8 mouse cellular contexts compared by ENCODE assay signal in genomic region chr15:97844037-97845034, GRCm38 (mm10). TPM values are rescaled to one million over a fixed set of nuclear protein-coding genes. Genes with fewer than 3 reads are reported as not detected.
A peak's percentile ranks its signal among the peaks of the same experiment; 100 is the strongest.
DNase-seq lines count a peak whose midpoint lies in the region; ATAC-seq and TF ChIP-seq lines count a peak whose summit lies in the region.

Hdac7 (minus strand) TSS chr15:97844502.

- no peak within 1 kb of the TSS for H3K4me2 ChIP-seq in stomach, embryonic 14.5 days (replicated peaks; ENCODE audit: low read depth, low read length)
- H3K4me2 ChIP-seq in stomach, postnatal 0 days (replicated peaks; ENCODE audit: low read depth), result no peak within 1 kb of the TSS
- no peak within 1 kb of the TSS for H3K4me2 ChIP-seq in limb, embryonic 14.5 days (replicated peaks; ENCODE audit: low read depth, low read length, severe bottlenecking)
- H3K4me2 ChIP-seq in neural tube, embryonic 14.5 days (ENCODE audit: low read depth, low read length), result no peak within 1 kb of the TSS

- no peaks in the 10 kb centered on the region for H3K36me3 ChIP-seq in stomach, embryonic 14.5 days (ENCODE audit: control insufficient read depth, insufficient read depth, low read length)
- H3K36me3 ChIP-seq in stomach, postnatal 0 days (ENCODE audit: control insufficient read depth, insufficient read depth, low read length), result no peaks in the 10 kb centered on the region
- H3K36me3 ChIP-seq in erythroblast, embryonic 14.5 days (ENCODE audit: control insufficient read depth), result peaks cover 2% of the 10 kb centered on the region; the same call in 1 of the 2 replicates
- no peaks in the 10 kb centered on the region for H3K36me3 ChIP-seq in limb, embryonic 14.5 days (ENCODE audit: control insufficient read depth, insufficient read depth, low read length)
- no peaks in the 10 kb centered on the region for H3K36me3 ChIP-seq in neural tube, embryonic 14.5 days (ENCODE audit: control insufficient read depth, insufficient read depth, low read length)

- no peak within 1 kb of the TSS for H3K9ac ChIP-seq in stomach, embryonic 14.5 days (replicated peaks; ENCODE audit: low read depth, low read length)
- H3K9ac ChIP-seq in stomach, postnatal 0 days (ENCODE audit: low read length), result no peak within 1 kb of the TSS
- H3K9ac ChIP-seq in limb, embryonic 14.5 days (ENCODE audit: low read depth, low read length, severe bottlenecking), result no peak within 1 kb of the TSS
- H3K9ac ChIP-seq in neural tube, embryonic 14.5 days (replicated peaks; ENCODE audit: low read depth, low read length), result no peak within 1 kb of the TSS

- intact Hi-C loops in heart, postnatal 36 days (cut with DNase I), result no loop called here

- WGBS in stomach, embryonic 14.5 days, result 66% methylated on average over 19 of the region's 19 CpGs
- WGBS in stomach, postnatal 0 days, result 73% methylated on average over 19 of the region's 19 CpGs
- WGBS in limb, embryonic 14.5 days, result 65% methylated on average over 19 of the region's 19 CpGs
- 75% methylated on average over 19 of the region's 19 CpGs for WGBS in neural tube, embryonic 14.5 days

- no peak for TF ChIP-seq CTCF in stomach, postnatal 0 days (IDR thresholded peaks at IDR 0.05; ENCODE audit: low read depth)

- peaks cover 11% of the 10 kb centered on the region for H3K4me1 ChIP-seq in stomach, embryonic 14.5 days (ENCODE audit: control insufficient read depth, insufficient read depth, low read length)
- H3K4me1 ChIP-seq in stomach, postnatal 0 days (replicated peaks; ENCODE audit: control insufficient read depth, insufficient read depth), result peaks cover 13% of the 10 kb centered on the region
- H3K4me1 ChIP-seq in erythroblast, embryonic 14.5 days (ENCODE audit: control insufficient read depth), result peaks cover 96% of the 10 kb centered on the region
- peaks cover 14% of the 10 kb centered on the region for H3K4me1 ChIP-seq in limb, embryonic 14.5 days (ENCODE audit: control insufficient read depth, insufficient read depth, low read length)
- no peaks in the 10 kb centered on the region for H3K4me1 ChIP-seq in neural tube, embryonic 14.5 days (ENCODE audit: control insufficient read depth, insufficient read depth, low read length)

- TF ChIP-seq POLR2A in limb, embryonic 14.5 days (IDR thresholded peaks at IDR 0.05; ENCODE audit: borderline replicate concordance, extremely low read depth, insufficient read depth, insufficient read length), result no peak

- no peak for ATAC-seq in stomach, embryonic 14.5 days (ENCODE audit: insufficient number of reproducible peaks, insufficient read depth, low FRiP score, low read depth)
- ATAC-seq in stomach, postnatal 0 days (ENCODE audit: low FRiP score, low TSS enrichment), result no peak
- ATAC-seq in limb, embryonic 14.5 days (ENCODE audit: low FRiP score, low read depth), result no peak
- ATAC-seq in neural tube, embryonic 14.5 days (ENCODE audit: low read depth), result no peak

- H3K27ac ChIP-seq in stomach, embryonic 14.5 days (ENCODE audit: low read length), result no peak within 1 kb of the TSS
- H3K27ac ChIP-seq in stomach, postnatal 0 days (replicated peaks), result no peak within 1 kb of the TSS
- no peak within 1 kb of the TSS for H3K27ac ChIP-seq in limb, embryonic 14.5 days (replicated peaks; ENCODE audit: low read depth, low read length)
- no peak within 1 kb of the TSS for H3K27ac ChIP-seq in neural tube, embryonic 14.5 days (ENCODE audit: low read depth, low read length)

- no peak for TF ChIP-seq EP300 in stomach, postnatal 0 days (optimal IDR thresholded peaks at IDR 0.05)

- DNase-seq in stomach, postnatal 0 days (ENCODE audit: low spot score), result no peak
- DNase-seq in heart, postnatal 36 days, result no peak
- DNase-seq in limb, embryonic 14.5 days (ENCODE audit: low spot score), result no peak
- no peak for DNase-seq in cerebellum, adult 11 months
- no peak for DNase-seq in retina, postnatal 1 day

- no peak within 1 kb of the TSS for H3K4me3 ChIP-seq in stomach, embryonic 14.5 days (ENCODE audit: low read depth, low read length)
- no peak within 1 kb of the TSS for H3K4me3 ChIP-seq in stomach, postnatal 0 days (ENCODE audit: low read depth, low read length)
- H3K4me3 ChIP-seq in erythroblast, embryonic 14.5 days (replicated peaks), result peak within 1 kb of the TSS; percentile 39
- no peak within 1 kb of the TSS for H3K4me3 ChIP-seq in limb, embryonic 14.5 days (replicated peaks; ENCODE audit: low read length)
- H3K4me3 ChIP-seq in neural tube, embryonic 14.5 days (ENCODE audit: low read depth, low read length), result no peak within 1 kb of the TSS

- H3K27me3 ChIP-seq in stomach, embryonic 14.5 days (ENCODE audit: control insufficient read depth, insufficient read depth, low read length), result no peaks in the 10 kb centered on the region
- no peaks in the 10 kb centered on the region for H3K27me3 ChIP-seq in stomach, postnatal 0 days (ENCODE audit: control insufficient read depth, insufficient read depth, low read length)
- H3K27me3 ChIP-seq in erythroblast, embryonic 14.5 days (ENCODE audit: control insufficient read depth), result no peaks in the 10 kb centered on the region
- H3K27me3 ChIP-seq in limb, embryonic 14.5 days (ENCODE audit: control insufficient read depth, insufficient read depth, low read length), result no peaks in the 10 kb centered on the region
- no peaks in the 10 kb centered on the region for H3K27me3 ChIP-seq in neural tube, embryonic 14.5 days (ENCODE audit: control insufficient read depth, insufficient read depth, low read length)

- no peaks in the 10 kb centered on the region for H3K9me3 ChIP-seq in stomach, embryonic 14.5 days (ENCODE audit: control insufficient read depth, low read depth, low read length)
- no peaks in the 10 kb centered on the region for H3K9me3 ChIP-seq in stomach, postnatal 0 days (ENCODE audit: control insufficient read depth, low read length)
- peaks cover 3% of the 10 kb centered on the region for H3K9me3 ChIP-seq in erythroblast, embryonic 14.5 days (ENCODE audit: control insufficient read depth, low read length)
- no peaks in the 10 kb centered on the region for H3K9me3 ChIP-seq in limb, embryonic 14.5 days (ENCODE audit: control insufficient read depth, low read length)
- H3K9me3 ChIP-seq in neural tube, embryonic 14.5 days (ENCODE audit: control insufficient read depth, low read length), result no peaks in the 10 kb centered on the region

RNA-seq across cellular contexts. Expression of gene Hdac7, which starts in this region (rescaled TPM):
- 32.4 and 33.0 TPM in 2 replicates for polyA plus RNA-seq in stomach, embryonic 14.5 days (2014; fragmentation: Nextera tagmentation; extraction: Ambion mirVana)
- polyA plus RNA-seq in stomach, postnatal 0 days (2015; fragmentation: Nextera tagmentation; extraction: Ambion mirVana), result 8.0 and 9.4 TPM in 2 replicates
- polyA plus RNA-seq in erythroblast, embryonic 14.5 days (2012), result 0.45 and 0.62 TPM in 2 replicates
- 10 to 100 TPM; 26.9 to 37.1 TPM for total RNA-seq in heart, postnatal 36 days (2021)
- 79.3 and 113 TPM in 2 replicates for polyA plus RNA-seq in limb, embryonic 14.5 days (2012; rRNA removed)
- 36.5 and 39.5 TPM in 2 replicates for polyA plus RNA-seq in limb, embryonic 14.5 days (2014; fragmentation: Nextera tagmentation; extraction: Ambion mirVana)
- polyA plus RNA-seq in neural tube, embryonic 14.5 days (2014; fragmentation: Nextera tagmentation; extraction: Ambion mirVana), result 28.7 TPM in 2 replicates
